Mouse (Mus musculus) forebrain, embryonic 12.5 days (tissue): Measurements from ENCODE around the gene Gm1527. TPM values are rescaled to one million over a fixed set of nuclear protein-coding genes. Genes with fewer than 3 reads are reported as not detected.
A peak's percentile ranks its signal among the peaks of the same experiment; 100 is the strongest.
"Not testable (repeated sequence)": the region's sequence is repeated elsewhere in the genome, so short reads cannot be mapped to it uniquely, and the experiment has no call there.

Source experiments
- ATAC-seq: fragments of 200-750 bp; cut with Nextera tagmentation; 2 replicates; pipeline ENCODE4 v1.8.0; 2017; ENCODE audit warnings: moderate TSS enrichment; ENCODE audit not compliant: low FRiP score
- H3K27ac ChIP-seq: fragments of 300-500 bp; sonication (generic); 2 replicates; pipeline ENCODE4 v1.5.1; 2016; ENCODE audit warnings: mild to moderate bottlenecking
- H3K27me3 ChIP-seq: fragments of 300-500 bp; sonication (generic); 2 replicates; pipeline ENCODE4 v1.6.1; 2016; ENCODE audit warnings: mild to moderate bottlenecking
- H3K36me3 ChIP-seq: fragments of 300-500 bp; sonication (generic); replicated peaks from 2 replicates; pipeline ENCODE4 v1.6.1; 2016; ENCODE audit warnings: mild to moderate bottlenecking
- H3K4me1 ChIP-seq: fragments of 300-500 bp; sonication (generic); 2 replicates; pipeline ENCODE4 v1.6.1; 2016
- H3K4me2 ChIP-seq: fragments of 300-500 bp; sonication (generic); 2 replicates; pipeline ENCODE4 v1.6.1; 2016; ENCODE audit warnings: mild to moderate bottlenecking, moderate library complexity
- H3K4me3 ChIP-seq: fragments of 300-500 bp; sonication (generic); replicated peaks from 2 replicates; pipeline ENCODE4 v1.5.1; 2016; ENCODE audit warnings: mild to moderate bottlenecking
- H3K9ac ChIP-seq: fragments of 300-500 bp; sonication (generic); 2 replicates; pipeline ENCODE4 v1.6.1; 2016; ENCODE audit warnings: mild to moderate bottlenecking
- H3K9me3 ChIP-seq: fragments of 300-500 bp; sonication (generic); 2 replicates; pipeline ENCODE4 v1.6.1; 2016
- WGBS: fragments of 180-500 bp; shearing (Covaris S2); methylation state at CpG from one replicate; pipeline ENCODE4 v1.1.7; 2016; 5-methylcytosine and 5-hydroxymethylcytosine counted together
- polyA plus RNA-seq: library from polyadenylated mRNA; unstranded; fragments of >200 nt; fragmentation: Nextera tagmentation; extraction: Ambion mirVana; gene quantifications from 2 replicates; pipeline ENCODE4 v1.2.1, GENCODE M21; 2016

Gene Gm1527
- not detected in 2 replicates for polyA plus RNA-seq

- Histone ChIP-seq H3K4me2 (no peak within 1 kb of the TSS), H3K27me3 (no peaks in the 10 kb centered on the region), H3K9me3 (no peaks in the 10 kb centered on the region), H3K27ac (no peak within 1 kb of the TSS), H3K36me3 (no peaks in the 10 kb centered on the region), H3K9ac (no peak within 1 kb of the TSS), H3K4me3 (no peak within 1 kb of the TSS), H3K4me1 (no peaks in the 10 kb centered on the region)
- WGBS, result 73% methylated on average over 1 of the region's 1 CpGs
- ATAC-seq, result no peak
Measured at GRCm38 (mm10) chr3:28892317-28892716, at the start of gene Gm1527. TSS of gene Gm1527 (plus strand) at chr3:28892617.

GRCm38 (mm10) chr3:28843231-28843630, 49.2 kb upstream of the Gm1527 start:
- Histone ChIP-seq H3K27ac (no peak overlapping the region), H3K4me3 (no peak overlapping the region), H3K9me3 (no peaks in the 10 kb centered on the region), H3K27me3 (no peaks in the 10 kb centered on the region), H3K9ac (no peak overlapping the region), H3K36me3 (no peaks in the 10 kb centered on the region), H3K4me1 (peaks cover 10% of the 10 kb centered on the region), H3K4me2 (no peak overlapping the region)
- WGBS, result 51% methylated on average over 8 of the region's 8 CpGs
- ATAC-seq, result no peak

DNA sequence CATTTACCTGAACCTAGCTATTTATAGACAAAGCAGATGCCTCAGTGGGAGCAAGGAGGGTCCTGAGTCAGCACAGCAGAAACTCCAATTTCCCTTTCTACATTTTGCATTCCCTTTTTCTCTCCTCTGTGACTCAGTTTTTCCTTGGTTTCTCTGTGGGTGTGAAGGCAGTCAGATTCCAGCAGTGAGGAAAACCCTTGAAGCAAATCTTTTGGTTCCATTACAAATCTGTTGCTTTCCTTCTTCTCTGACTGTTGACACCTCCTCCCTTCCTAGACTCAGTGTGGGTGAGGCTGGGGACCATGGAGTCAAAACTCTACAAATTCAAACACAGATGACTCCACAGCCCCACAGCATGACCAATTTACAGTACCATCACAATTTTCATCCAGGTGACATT, 45.3 kb upstream of the Gm1527 start:
- Histone ChIP-seq H3K4me1 (peaks cover 6% of the 10 kb centered on the region), H3K36me3 (no peaks in the 10 kb centered on the region), H3K27me3 (no peaks in the 10 kb centered on the region), H3K9ac (no peak overlapping the region), H3K4me3 (no peak overlapping the region), H3K9me3 (no peaks in the 10 kb centered on the region), H3K27ac (no peak overlapping the region), H3K4me2 (no peak overlapping the region)
- ATAC-seq, result no peak

GRCm38 (mm10) chr3:28852174-28852573, 40.2 kb upstream of the Gm1527 start:
- not testable (repeated sequence) for ATAC-seq, H3K27ac ChIP-seq, H3K27me3 ChIP-seq, H3K4me3 ChIP-seq, H3K9ac ChIP-seq, H3K4me1 ChIP-seq, H3K4me2 ChIP-seq, H3K9me3 ChIP-seq, H3K36me3 ChIP-seq
- 90% methylated on average over 3 of the region's 3 CpGs for WGBS

GRCm38 (mm10) chr3:28859630-28860392, 32.6 kb upstream of the Gm1527 start:
- H3K36me3 ChIP-seq, H3K27ac ChIP-seq, H3K4me2 ChIP-seq, H3K27me3 ChIP-seq, H3K4me1 ChIP-seq, H3K9ac ChIP-seq, H3K4me3 ChIP-seq, H3K9me3 ChIP-seq: not testable (repeated sequence)
- ATAC-seq, result peak; percentile 65; the same call in 1 of the 2 replicates

GRCm38 (mm10) chr3:28896966-28897365, 4.5 kb downstream of the Gm1527 start:
- H3K9me3 ChIP-seq, H3K9ac ChIP-seq, H3K4me3 ChIP-seq, H3K36me3 ChIP-seq, H3K4me1 ChIP-seq, H3K27ac ChIP-seq, H3K4me2 ChIP-seq, H3K27me3 ChIP-seq, ATAC-seq: not testable (repeated sequence)
- WGBS, result 78% methylated on average over 6 of the region's 6 CpGs

- Histone ChIP-seq H3K27ac (no peak overlapping the region), H3K36me3 (no peaks in the 10 kb centered on the region), H3K4me1 (no peaks in the 10 kb centered on the region), H3K27me3 (no peaks in the 10 kb centered on the region), H3K9me3 (no peaks in the 10 kb centered on the region), H3K4me2 (no peak overlapping the region), H3K4me3 (no peak overlapping the region), H3K9ac (no peak overlapping the region)
- no peak for ATAC-seq
- WGBS, result 86% methylated on average over 2 of the region's 2 CpGs
Measured at GRCm38 (mm10) chr3:28965931-28966330, 73.5 kb downstream of the Gm1527 start.

DNA sequence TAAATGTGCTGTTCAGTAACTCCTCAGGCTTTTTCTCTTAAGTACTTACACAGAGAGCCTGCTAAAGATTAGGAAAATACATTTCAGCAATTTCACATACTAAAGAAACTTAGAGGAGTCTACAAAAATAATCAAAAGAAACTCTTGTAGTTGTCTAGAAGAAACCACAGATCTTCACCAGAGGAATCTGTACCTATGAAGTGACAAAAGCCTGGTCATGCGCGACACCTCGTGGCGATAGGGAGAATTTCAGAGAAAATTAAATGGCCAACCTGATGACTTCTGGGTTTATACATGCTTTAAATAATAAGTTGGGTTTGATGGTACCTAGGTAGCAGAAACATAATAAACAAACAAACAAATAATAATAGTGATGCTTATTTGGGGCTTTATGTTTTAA, 76.4 kb downstream of the Gm1527 start:
- Histone ChIP-seq H3K27me3 (no peaks in the 10 kb centered on the region), H3K4me2 (no peak overlapping the region), H3K4me3 (no peak overlapping the region), H3K9me3 (no peaks in the 10 kb centered on the region), H3K27ac (no peak overlapping the region), H3K4me1 (no peaks in the 10 kb centered on the region), H3K36me3 (no peaks in the 10 kb centered on the region), H3K9ac (no peak overlapping the region)
- WGBS, result under 1% methylated on average over 4 of the region's 4 CpGs
- peak; percentile 53; the same call in 1 of the 2 replicates for ATAC-seq

Other genes starting within 250 kb of the Gm1527 start
- gene Slc2a2, start 194.7 kb upstream of the Gm1527 start, polyA plus RNA-seq, result not detected in 2 replicates
- 13.1 and 13.8 TPM in 2 replicates for gene Eif5a2, start 111.3 kb upstream of the Gm1527 start, polyA plus RNA-seq
- gene Rpl22l1, start 87.2 kb upstream of the Gm1527 start, polyA plus RNA-seq, result 359 and 367 TPM in 2 replicates
- gene Egfem1, start 189.4 kb downstream of the Gm1527 start, polyA plus RNA-seq, result 5.5 and 6.1 TPM in 2 replicates